Mouse (Mus musculus): Measurements from ENCODE around the gene Rtn3.

Gene Rtn3

GRCm38 (mm10) chr19:7382248-7382902 lies 100.7 kb downstream of the Rtn3 start:
- DNase-seq (ENCODE audit: extremely low spot score): peak; percentile 85

GRCm38 (mm10) chr19:7381906-7382247 lies 101.2 kb downstream of the Rtn3 start:
- DNase-seq (ENCODE audit: extremely low spot score): no peak

DNA sequence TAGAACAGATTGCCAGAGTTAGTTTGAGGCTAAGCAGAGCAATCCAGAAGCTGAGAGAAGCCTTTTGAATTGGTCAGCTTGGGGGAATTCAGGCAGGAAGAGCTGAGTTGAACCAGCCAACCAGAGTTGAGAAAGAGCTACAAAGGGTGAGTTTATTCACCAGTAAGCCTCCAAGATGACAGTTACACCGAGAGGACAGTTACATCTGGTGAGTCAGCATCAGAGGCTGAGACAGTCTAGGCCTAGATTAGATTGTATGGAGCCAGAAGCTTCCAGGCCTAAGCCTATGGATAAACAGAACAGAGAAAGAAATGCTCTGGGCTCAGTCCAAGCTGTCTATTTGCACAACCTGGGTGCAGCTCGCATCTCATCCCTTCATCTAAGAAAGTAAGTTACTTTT lies 105.4 kb downstream of the Rtn3 start:
- DNase-seq (ENCODE audit: extremely low spot score): no peak

Data from embryo, embryonic 9.5 days (tissue).